Comparison of ENCODE assay signal across 1 mouse cellular context in the genomic region with DNA sequence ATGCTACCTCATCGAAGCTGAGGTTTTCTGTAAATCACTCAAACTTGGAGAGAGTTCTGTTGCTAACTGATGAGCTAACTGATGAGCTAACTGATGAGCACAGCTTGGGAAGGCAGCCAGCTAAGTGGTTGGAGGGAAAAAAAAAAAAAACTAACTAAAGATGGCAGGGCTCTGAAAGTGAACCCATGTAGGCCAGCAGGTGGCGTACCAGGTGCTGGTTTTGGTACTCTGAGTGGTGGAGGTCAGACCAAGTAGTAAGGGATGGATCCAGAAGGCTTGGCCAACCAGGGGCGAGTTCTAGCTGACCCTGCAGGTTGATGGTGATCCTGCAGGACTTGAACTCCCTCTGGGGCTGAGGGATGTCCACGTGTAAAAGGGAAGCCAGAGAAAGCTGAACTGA.
A peak's percentile ranks its signal among the peaks of the same experiment; 100 is the strongest.
TF ChIP-seq lines count a peak whose summit lies in the region.

No protein-coding gene starts in this region.

TF ChIP-seq in MEL, 35 proteins besides CTCF, POLR2A, EP300 and RAD21 (continued from another document):
- TF ChIP-seq JUND (IDR thresholded peaks at IDR 0.05; ENCODE audit: low read depth, low read length) (no peak), E2F4 (IDR thresholded peaks at IDR 0.05; ENCODE audit: borderline replicate concordance, low read depth, low read length) (0 out of 2 replicates have a peak, but pooled peaks have one; percentile 55), ZC3H11A (IDR thresholded peaks at IDR 0.05; ENCODE audit: low read depth, low read length) (peak; percentile 78), ZNF384 (IDR thresholded peaks at IDR 0.05; ENCODE audit: low read depth, low read length) (peak; percentile 99), ELF1 (IDR thresholded peaks at IDR 0.05; ENCODE audit: low read depth, low read length) (0 out of 2 replicates have a peak, but pooled peaks have one; percentile 9), MXI1 (IDR thresholded peaks at IDR 0.05; ENCODE audit: low read depth, low read length) (no peak), USF2 (IDR thresholded peaks at IDR 0.05; ENCODE audit: borderline replicate concordance in 1 of 2, insufficient read depth in 1 of 2, low read depth in 1 of 2, low read length in 2 of 2) (no peak), MAFK (IDR thresholded peaks at IDR 0.05; ENCODE audit: borderline replicate concordance, low read depth, low read length) (no peak), MAZ (IDR thresholded peaks at IDR 0.05; ENCODE audit: low read depth, low read length) (0 out of 2 replicates have a peak, but pooled peaks have one; percentile 33)
